Mouse (Mus musculus) neural tube, postnatal 0 days (tissue): ENCODE data around the gene Gm13889. TPM values are rescaled to one million over a fixed set of nuclear protein-coding genes. Genes with fewer than 3 reads are reported as not detected.

Experiments used
- polyA plus RNA-seq: library from polyadenylated mRNA; unstranded; fragments of >200 nt; fragmentation: Nextera tagmentation; extraction: Ambion mirVana; gene quantifications from 2 replicates; pipeline ENCODE4 v1.2.1, GENCODE M21; 2015

The Gm13889 gene
- 28.0 and 38.1 TPM in 2 replicates for polyA plus RNA-seq

GRCm38 (mm10) chr2:93956908-93957784, at the start of gene Gm13889:
Gene Gm13889 (minus strand): TSS chr2:93957201.

GRCm38 (mm10) chr2:93996254-93996653, 39.3 kb upstream of the Gm13889 start, which contains the start of gene Gm27027:
Gene Gm27027 (minus strand): TSS chr2:93996354.

Other genes starting within 250 kb of the Gm13889 start
- gene Ext2, start 134.6 kb downstream of the Gm13889 start, polyA plus RNA-seq = 63.0 and 70.3 TPM in 2 replicates
- gene Accs, start 107.3 kb downstream of the Gm13889 start, polyA plus RNA-seq = 4.5 and 6.7 TPM in 2 replicates
- gene Accsl, start 88.0 kb downstream of the Gm13889 start, polyA plus RNA-seq = 0.19 and 0.37 TPM in 2 replicates
- gene Gm27027, start 39.2 kb upstream of the Gm13889 start, polyA plus RNA-seq = not detected in 2 replicates
- 44.9 and 45.2 TPM in 2 replicates for gene Alkbh3, start 53.6 kb upstream of the Gm13889 start, polyA plus RNA-seq
- gene Hsd17b12, start 200.8 kb upstream of the Gm13889 start, polyA plus RNA-seq = 144 and 146 TPM in 2 replicates